Mouse (Mus musculus) ES-E14 (cell line): ENCODE results near the gene Prrg4. TPM values are rescaled to one million over a fixed set of nuclear protein-coding genes. Genes with fewer than 3 reads are reported as not detected.

Source experiments
- DNase-seq: peaks from one replicate; pipeline ENCODE4 v3.0.0-alpha.2; 2013; ENCODE audit warnings: low read depth, low spot score
- H3K27ac ChIP-seq: 2 replicates; pipeline ENCODE4 v1.5.1; 2012; ENCODE audit warnings: low read depth, mild to moderate bottlenecking, low read length, moderate library complexity, mixed read lengths; ENCODE audit not compliant: poor library complexity, insufficient read depth, severe bottlenecking
- H3K36me3 ChIP-seq: 2 replicates; pipeline ENCODE4 v1.6.1; 2012; ENCODE audit warnings: mild to moderate bottlenecking, low read length, moderate library complexity, mixed read lengths; ENCODE audit not compliant: control insufficient read depth, poor library complexity, insufficient read depth, severe bottlenecking
- H3K4me1 ChIP-seq, 2 experiments: fragments of 150-350 bp in 1 of 2; sonication (generic) in 1 of 2; 2 replicates each; pipeline ENCODE4 v1.6.1; 2012; ENCODE audit warnings: low read length in 2 of 2, mild to moderate bottlenecking in 1 of 2, mixed read lengths in 1 of 2; ENCODE audit not compliant: control insufficient read depth in 2 of 2, insufficient read depth in 2 of 2, poor library complexity in 1 of 2
- H3K4me3 ChIP-seq, 2 experiments: fragments of 150-350 bp in 1 of 2; sonication (generic) in 1 of 2; 2 replicates each; pipeline ENCODE4 v1.5.1; 2012; ENCODE audit warnings: low read length in 2 of 2, low read depth in 1 of 2, mild to moderate bottlenecking in 1 of 2, mixed read lengths in 1 of 2; ENCODE audit not compliant: insufficient read depth in 1 of 2, poor library complexity in 1 of 2, severe bottlenecking in 1 of 2
- H3K9ac ChIP-seq: 2 replicates; pipeline ENCODE4 v1.6.1; 2012; ENCODE audit warnings: low read depth, mild to moderate bottlenecking, low read length, mixed read lengths; ENCODE audit not compliant: poor library complexity, insufficient read depth, severe bottlenecking
- H3K9me3 ChIP-seq: fragments of 150-350 bp; sonication (generic); 2 replicates; pipeline ENCODE4 v1.6.1; 2012; ENCODE audit warnings: low read depth, mild to moderate bottlenecking, low read length; ENCODE audit not compliant: control insufficient read depth, insufficient read depth
- CHD2 ChIP-seq: IDR thresholded peaks from 2 replicates; pipeline ENCODE4 v1.6.1; 2014; ENCODE audit warnings: mild to moderate bottlenecking, low read depth, low read length, inconsistent platforms
- HCFC1 ChIP-seq: IDR thresholded peaks from 2 replicates; pipeline ENCODE4 v1.6.1; 2012; ENCODE audit warnings: low read length, inconsistent platforms, borderline replicate concordance; ENCODE audit not compliant: insufficient read depth
- MAFK ChIP-seq: IDR thresholded peaks from 2 replicates; pipeline ENCODE4 v1.6.1; 2014; ENCODE audit warnings: mild to moderate bottlenecking, low read depth, low read length, inconsistent platforms; ENCODE audit not compliant: insufficient read depth
- ZC3H11A ChIP-seq: IDR thresholded peaks from 2 replicates; pipeline ENCODE4 v1.6.1; 2012; ENCODE audit warnings: low read depth, mild to moderate bottlenecking, inconsistent platforms, low read length, borderline replicate concordance
- ZNF384 ChIP-seq: IDR thresholded peaks from 2 replicates; pipeline ENCODE4 v1.6.1; 2012; ENCODE audit warnings: low read depth, low read length, inconsistent platforms
- in situ Hi-C, 2 experiments: fragments of 600-800 bp; cut with MboI; formaldehyde crosslinking; loops; one replicate each; pipeline ENCODE4 v1.15.1; 2025; ENCODE audit warnings: low sequenced_read_pairs in 2 of 2, inconsistent platforms in 1 of 2; ENCODE audit not compliant: unreplicated experiment in 2 of 2
- total RNA-seq: library from RNA; depleted of rRNA; stranded (reverse); fragments of 300-350 nt; gene quantifications from 2 replicates; pipeline ENCODE4 v1.2.3, GENCODE M21; 2012

Prrg4 gene
- total RNA-seq, 1 experiment: 45.4 TPM

GRCm38 (mm10) chr2:104869101-104869500, 19.4 kb upstream of the Prrg4 start:
- Histone ChIP-seq H3K9ac (no peak overlapping the region), H3K9me3 (no peaks in the 10 kb centered on the region), H3K36me3 (no peaks in the 10 kb centered on the region), H3K4me1 (no peaks in the 10 kb centered on the region; a peak in 1 of 4 replicates), H3K4me3 (no peak overlapping the region), H3K27ac (no peak overlapping the region)
- no peak for TF ChIP-seq CHD2
- no peak for TF ChIP-seq ZC3H11A
- no peak for TF ChIP-seq HCFC1
- no peak for TF ChIP-seq MAFK
- no peak for TF ChIP-seq ZNF384
- in situ Hi-C loops: no loop called here
- no peak for DNase-seq

- DNase-seq: no peak
- H3K4me1 ChIP-seq: no peaks in the 10 kb centered on the region; a peak in 1 of 4 replicates
- H3K27ac ChIP-seq: no peak within 1 kb of the TSS
- H3K9me3 ChIP-seq: no peaks in the 10 kb centered on the region
- no peaks in the 10 kb centered on the region for H3K36me3 ChIP-seq
- TF ChIP-seq CHD2 (no peak), MAFK (no peak), ZC3H11A (no peak), ZNF384 (no peak), HCFC1 (no peak)
- in situ Hi-C loops: no loop called here
- H3K9ac ChIP-seq: no peak within 1 kb of the TSS
- no peak within 1 kb of the TSS for H3K4me3 ChIP-seq
Observed at GRCm38 (mm10) chr2:104867282-104867855, 17.7 kb upstream of the Prrg4 start, which contains the start of gene Ccdc73. Gene Ccdc73, plus strand, starts transcription at chr2:104867805.

GRCm38 (mm10) chr2:104864176-104864860, 14.6 kb upstream of the Prrg4 start:
- in situ Hi-C loops: no loop called here
- H3K4me3 ChIP-seq: no peak overlapping the region
- peaks cover 3 to 4% of the 10 kb centered on the region in 2 experiments; a peak in 2 of 4 replicates for H3K4me1 ChIP-seq
- no peaks in the 10 kb centered on the region for H3K36me3 ChIP-seq
- no peak for DNase-seq
- no peak overlapping the region for H3K9ac ChIP-seq
- H3K9me3 ChIP-seq: no peaks in the 10 kb centered on the region
- TF ChIP-seq CHD2 (no peak), ZC3H11A (no peak), MAFK (no peak), ZNF384 (no peak), HCFC1 (no peak)
- no peak overlapping the region for H3K27ac ChIP-seq

- Histone ChIP-seq H3K27ac (no peak overlapping the region), H3K4me3 (no peak overlapping the region), H3K4me1 (peaks cover 10 to 11% of the 10 kb centered on the region in 2 experiments), H3K9me3 (no peaks in the 10 kb centered on the region), H3K9ac (no peak overlapping the region), H3K36me3 (no peaks in the 10 kb centered on the region)
- DNase-seq: no peak
- TF ChIP-seq HCFC1 (no peak), ZC3H11A (no peak), CHD2 (no peak), ZNF384 (no peak), MAFK (no peak)
- in situ Hi-C loops: no loop called here
Observed at GRCm38 (mm10) chr2:104860426-104860825, 10.8 kb upstream of the Prrg4 start.
